Mouse (Mus musculus) layer of hippocampus, postnatal 14 days (tissue): ENCODE measurements around the gene Foxf2. TPM values are rescaled to one million over a fixed set of nuclear protein-coding genes. Genes with fewer than 3 reads are reported as not detected.
A peak's percentile ranks its signal among the peaks of the same experiment; 100 is the strongest.

Source experiments
- DNase-seq, 2 experiments: peaks; one replicate each; pipeline ENCODE4 v3.0.0; 2021 to 2022; ENCODE audit warnings: low spot score in 2 of 2, mixed read lengths in 1 of 2
- long read RNA-seq, 2 experiments: library from polyadenylated mRNA; stranded (forward); transcript quantifications; one replicate each; pipeline ENCODE4 v2.0.0; 2021
- total RNA-seq, 2 experiments: library from RNA; stranded (reverse); gene quantifications; 2 replicates each; pipeline ENCODE4 v1.2.3; 2021

Foxf2 gene
- 1 to 10 TPM; 7.0 to 7.5 TPM for total RNA-seq
- long read RNA-seq, experiment 1, transcript Foxf2-201 (2 exons, 2,363 nt): major isoform, 8 of 10 reads
- long read RNA-seq, experiment 1, partial matches to known transcripts: 0 of 10 reads
- long read RNA-seq, experiment 1, other reads (novel, unspliced or antisense): 2 of 10 reads
- long read RNA-seq, experiment 2, partial matches to known transcripts: 0 of 4 reads
- long read RNA-seq, experiment 2, other reads (novel, unspliced or antisense): 0 of 4 reads

DNA sequence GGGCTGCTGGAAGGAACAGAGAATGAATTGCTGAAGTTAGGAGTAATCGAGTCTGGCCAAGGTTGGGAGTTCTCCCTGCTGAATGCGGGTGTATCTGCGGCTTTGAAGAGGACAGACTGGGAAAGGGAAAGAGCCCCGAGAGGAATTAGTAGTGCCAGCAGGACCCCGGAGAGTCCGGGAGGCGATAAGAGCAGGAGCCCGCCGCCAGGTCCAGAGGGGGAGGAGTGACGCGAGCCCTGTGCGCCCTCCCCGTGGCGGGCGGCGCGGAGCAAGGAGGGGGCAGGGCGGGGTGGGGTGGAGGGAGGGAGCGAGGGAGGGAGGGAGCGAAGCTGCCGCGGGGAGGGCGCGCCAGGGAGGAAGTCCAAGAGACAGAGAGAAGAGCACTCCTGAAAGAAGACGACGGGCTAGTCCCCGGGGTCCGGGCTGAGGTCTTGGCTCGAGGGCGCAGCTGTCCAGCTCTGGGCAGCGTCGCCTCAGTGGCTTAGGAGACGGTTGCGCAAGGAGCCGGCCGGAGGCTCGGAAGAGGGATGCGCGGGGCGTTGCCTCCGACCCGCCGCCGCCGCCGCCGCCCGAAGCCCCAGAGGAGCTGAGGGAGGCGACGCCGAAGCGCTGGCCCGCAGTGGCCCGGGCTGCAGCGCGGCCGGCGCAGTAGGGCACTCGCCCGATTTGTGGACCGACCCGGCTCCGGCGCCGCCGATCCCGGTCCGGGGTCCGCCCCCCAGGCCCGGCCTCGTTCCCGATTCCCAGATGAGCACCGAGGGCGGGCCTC is at the start of gene Foxf2:
Gene Foxf2 (plus strand): TSS at position 484 of the 769 bp plus-strand sequence.
- no peak for DNase-seq

DNA sequence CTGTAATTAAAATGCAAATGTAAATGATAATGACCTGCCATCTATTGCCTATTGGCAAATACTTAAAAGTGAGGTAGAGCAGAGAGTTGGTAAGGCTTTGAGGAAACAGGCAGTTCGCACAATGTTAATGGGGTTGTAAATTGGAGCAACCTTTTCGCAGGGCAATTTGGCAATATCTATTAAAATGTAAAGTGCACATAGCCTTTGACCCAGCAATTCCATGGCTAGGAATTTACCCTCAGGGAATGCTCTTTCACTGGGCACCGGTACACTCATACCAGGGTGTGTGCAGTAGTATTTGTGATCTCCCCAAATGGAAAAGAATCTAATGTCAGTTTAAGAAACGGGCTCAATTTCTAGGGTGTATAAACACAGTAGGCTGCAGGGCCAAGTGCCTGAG is 48.9 kb upstream of the Foxf2 start:
- no peak for DNase-seq

DNA sequence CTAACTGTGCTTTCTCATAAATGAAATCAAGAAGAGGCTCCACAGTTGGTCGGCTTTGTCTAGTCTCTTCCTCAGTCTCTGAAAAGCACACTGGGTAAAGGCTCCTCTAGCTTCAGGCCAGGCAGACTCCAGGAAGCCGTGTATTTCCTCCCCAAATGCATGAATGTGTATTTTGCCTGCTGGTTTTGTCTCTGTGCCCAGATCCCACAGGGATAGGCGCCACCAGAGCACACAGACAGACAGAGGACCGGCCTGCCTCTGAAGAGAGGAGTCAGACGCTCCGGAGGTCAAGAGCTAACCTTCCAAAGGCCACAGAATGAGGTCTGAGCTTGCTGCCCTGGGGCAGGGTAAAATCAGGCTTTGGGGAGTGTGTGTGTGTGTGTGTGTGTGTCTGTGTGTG is 48.0 kb upstream of the Foxf2 start:
- DNase-seq: no peak

DNA sequence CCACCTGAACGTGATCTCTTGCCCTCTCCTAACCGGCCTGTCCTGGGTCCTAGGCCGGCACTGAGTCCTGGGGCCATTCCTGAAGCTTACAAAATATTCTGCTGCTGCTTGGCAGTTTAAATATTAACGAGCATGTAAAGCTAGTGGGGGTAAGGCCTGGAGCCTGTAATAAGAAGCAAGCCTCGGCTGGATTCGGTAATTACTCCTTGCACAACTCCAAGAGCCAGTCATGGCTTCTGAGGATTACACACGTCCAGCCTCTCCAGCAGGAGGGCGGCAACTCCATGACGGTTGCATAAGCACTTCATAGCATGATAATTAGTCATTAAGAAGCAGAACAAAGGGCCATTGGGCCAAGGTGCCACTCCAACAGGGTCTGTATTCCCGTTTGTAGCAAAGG is 47.2 kb upstream of the Foxf2 start:
- DNase-seq: no peak

DNA sequence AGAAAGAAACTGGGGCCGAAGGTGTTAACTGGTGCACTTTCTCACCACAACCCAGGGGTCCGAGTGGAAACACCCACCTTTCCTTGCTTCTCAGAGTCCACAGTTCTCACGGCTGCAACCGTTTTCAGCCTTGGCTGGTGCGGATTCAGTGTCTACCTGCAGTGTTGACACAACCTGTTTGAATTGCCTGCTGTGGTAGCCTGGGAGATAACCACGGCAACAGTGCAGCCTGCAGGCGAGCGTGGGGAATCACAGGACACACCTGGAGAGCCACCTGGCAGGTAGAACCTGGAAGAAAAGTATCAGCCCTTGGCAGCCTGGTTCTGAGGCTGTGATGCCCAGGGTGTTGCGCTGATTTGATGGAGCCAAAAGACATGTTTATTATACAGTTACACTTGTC is 45.8 kb upstream of the Foxf2 start:
- no peak for DNase-seq

DNA sequence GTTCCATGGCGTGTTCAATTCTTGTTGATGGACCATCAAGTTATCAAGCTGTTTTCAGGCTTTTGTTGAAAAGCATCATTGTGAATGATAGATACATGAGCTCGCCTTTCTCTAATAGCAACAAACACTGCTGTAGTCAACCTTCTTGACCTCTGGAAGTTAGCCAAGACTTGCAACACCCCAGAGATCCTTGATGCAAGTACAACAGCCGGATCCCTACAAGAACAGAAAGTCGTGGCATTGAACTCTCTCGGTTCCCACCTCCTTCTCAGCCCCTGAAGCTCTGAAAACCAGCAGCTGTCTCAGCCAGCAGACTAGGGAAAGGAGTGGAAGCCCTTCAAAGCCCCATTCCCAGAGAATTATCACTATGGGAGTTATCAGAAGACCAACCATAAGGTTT is 38.3 kb upstream of the Foxf2 start:
- no peak for DNase-seq

DNA sequence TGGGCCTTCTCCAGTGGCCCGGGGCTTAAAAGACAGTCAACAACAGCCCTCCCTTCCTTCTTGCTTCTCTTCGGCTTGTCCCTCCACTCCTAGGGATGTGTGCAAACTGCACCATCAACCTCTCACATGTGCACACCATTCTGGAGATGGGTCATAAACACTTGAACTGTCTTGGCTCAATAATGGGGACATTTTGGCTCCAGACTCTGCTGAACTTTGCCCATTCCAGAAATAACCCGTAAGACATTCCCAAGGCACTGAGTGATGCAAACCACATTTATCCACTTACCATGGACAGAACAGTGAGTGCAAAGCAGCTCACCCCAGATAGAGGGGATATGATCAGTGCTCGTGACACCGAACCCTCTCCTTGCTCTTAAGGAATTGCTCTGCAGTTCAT is 26.0 kb upstream of the Foxf2 start:
- DNase-seq: no peak

DNA sequence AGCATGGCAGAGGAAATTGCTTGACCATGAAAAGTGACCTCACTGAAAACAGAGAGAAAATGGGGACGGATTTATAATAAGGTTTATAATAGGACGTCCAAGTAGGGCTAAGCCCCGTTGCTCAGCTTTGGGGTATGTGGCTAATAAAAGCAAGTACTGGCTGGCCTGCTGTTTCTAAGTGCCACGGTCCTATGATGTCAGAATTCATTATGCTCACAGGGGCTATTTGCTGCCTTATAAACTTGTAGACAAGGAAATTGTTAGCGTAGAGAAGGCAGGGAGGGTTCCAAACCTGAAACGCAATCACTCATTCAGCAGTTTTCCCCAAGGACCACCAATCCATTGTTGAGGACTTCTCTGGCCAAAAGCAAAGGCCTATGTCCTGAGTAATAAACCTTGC is 21.7 kb upstream of the Foxf2 start:
- no peak for DNase-seq

DNA sequence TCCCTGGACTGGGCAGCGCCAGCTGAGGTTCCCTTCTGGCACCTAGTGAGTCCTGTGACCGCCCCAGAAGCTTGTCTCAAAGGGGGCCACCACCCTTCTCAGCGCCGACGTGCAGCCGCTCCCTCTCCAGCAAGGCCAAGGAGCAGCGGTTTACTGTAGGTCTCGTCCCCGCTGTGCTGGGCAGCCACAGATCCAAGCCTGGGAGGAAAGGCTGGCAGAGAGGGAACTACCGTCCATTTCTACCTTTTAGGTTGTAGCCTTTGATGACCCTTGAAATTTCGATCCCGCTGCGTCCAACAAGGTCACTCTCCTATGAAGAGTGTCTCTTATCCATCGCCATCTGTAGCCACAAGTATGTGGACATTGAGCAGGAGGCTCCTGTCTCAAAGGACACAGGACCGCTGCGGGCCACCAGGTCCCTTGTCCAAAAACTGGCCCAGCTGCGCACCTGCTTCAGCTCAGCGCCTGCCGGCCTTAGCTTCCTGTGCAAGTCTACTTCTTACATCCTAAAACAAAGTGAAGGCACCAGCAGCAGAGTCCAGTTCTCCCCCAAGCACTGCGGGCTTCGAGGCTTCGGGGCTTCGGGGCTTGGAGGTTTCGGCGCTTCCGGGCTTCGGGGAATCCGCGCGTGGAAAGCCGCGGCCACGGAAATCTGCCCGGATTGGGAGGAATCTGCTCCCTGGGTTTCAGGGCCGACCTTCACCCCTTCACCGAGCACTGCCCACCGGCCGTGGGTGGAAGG is 10.7 kb upstream of the Foxf2 start:
- DNase-seq: no peak

DNA sequence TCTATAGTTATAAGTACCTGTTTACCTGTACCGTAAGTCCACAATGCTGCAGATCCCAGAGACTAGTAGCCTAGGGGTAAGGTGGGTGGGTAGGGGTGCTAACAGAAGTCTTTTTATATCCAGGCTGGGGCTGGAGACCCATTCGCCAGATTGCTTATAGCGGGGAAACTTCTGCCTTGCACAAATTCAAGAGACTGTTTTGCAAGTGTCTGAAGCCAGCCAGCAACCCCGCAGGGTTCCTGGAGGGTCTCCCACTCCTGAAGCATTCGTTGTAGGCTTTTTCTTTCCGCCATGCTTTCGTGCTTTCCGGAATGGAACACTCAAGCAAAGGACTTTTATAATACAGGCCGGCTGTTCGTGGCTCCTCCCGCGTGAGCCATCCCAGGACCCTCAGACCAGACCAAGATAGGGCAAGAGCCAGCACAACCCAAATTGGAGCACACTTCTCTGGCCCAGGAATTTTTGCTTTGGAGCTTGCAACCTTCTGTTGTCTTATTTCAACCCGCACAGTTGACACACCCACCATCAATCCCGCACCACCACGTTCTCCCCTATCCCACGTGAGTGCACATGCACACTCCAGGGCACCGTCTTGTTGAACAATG is 10.0 kb upstream of the Foxf2 start:
- no peak for DNase-seq

DNA sequence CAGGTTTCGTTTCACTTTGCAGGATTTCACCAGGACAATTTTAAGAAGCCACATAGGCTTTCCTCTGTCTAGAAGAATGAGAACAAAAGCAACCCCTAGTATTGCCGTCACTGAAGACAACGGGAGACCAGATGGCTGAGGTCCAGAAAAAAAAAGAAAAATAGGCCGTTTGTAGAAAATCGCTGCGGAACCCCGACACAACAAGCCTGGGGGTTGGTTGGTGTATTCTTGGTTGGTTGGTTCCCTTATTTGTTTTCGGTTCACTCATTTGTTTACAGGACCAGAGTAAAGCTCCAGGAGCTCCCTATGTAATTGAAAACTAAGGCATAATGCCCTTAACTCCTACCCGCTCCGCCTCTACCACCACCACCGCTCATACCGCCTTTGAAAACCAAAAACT is 7.6 kb upstream of the Foxf2 start:
- DNase-seq: no peak

DNA sequence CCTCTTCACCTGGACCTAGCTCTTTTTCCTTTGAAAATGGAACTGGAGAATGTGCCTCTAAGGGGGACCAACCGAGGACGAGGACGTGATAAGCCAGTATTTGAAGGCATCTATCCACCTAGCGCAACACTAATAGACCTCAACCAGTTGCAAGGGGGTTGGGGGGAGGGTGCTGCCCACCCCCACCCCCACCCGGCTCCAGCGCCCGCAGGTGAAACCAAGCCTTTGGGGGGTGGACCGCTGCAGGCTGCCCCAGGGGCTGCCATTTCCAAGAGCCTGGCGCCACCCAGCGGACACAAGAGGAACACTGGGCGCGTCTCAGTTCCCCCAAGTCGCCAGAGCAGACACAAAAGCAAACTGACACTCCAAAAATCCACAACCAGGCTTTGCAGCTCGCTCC is 7.2 kb upstream of the Foxf2 start:
- peak; percentile 67 to 74 for DNase-seq

DNA sequence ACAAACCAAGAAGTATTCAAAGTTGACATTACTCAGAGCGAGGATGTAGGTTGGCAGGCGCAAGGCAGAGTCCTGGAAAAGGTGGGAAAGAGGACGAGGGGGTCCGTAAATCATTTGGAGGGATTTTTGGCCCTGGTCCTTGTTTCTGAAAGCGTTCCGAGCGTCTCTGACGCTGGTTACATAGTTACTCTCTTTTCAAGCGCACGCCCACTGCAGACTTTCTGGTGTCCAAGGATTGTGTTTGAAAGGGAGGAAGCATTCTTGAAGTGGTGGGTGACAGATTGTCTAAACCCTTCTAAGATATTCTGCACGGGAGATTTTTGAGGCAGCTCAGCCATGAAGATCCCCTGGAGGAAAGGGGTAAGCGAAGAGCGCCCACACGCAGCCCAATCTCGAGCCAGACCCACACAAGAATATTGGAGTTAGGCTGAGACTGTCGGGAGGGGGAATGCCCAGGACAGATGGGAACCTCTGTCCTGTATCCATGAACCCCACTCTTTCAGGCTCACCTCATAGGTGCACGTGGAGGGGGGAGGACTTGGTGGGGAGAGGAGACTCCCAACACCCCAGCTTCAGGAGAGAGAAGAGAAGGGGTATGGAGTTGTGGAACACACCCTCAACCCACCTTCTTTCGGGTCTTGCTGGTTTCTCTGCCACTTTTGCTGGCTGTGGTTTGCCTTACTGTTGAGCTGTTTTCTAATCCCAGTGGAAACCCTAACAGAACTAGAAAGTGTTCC is 6.5 kb upstream of the Foxf2 start:
- no peak for DNase-seq

DNA sequence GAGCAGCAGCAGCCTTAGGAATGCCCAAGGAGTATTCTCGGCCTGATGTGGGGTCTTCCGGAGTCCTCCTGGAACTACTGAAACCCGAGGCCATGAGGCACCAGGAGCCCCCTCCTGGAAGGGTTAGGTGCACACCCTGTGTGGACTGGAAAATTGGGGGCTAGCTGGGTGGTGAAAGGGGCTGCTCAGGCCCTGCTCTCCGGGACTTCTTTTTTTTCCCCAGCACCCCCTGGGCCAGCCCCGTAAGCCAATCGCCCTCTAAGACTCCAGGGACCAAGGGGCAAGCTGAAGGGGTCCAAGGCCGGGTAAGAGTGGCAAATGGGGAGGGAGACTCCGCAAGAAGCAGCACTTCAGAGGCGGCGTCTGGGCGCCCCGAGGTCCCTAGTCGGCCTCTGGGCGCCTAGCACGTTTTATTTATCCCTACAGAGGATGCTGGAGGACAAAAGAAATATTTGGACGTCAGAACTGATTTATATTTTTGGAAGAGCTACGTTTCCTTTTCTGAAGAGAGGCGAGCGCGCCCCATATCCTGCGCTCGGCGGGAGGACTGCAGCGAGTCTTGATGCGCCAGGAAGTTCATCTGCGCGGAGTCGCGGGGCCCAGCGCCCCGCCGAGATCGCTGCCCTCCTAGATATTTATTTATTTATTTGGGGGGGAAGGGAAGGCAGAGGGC is 5.7 kb upstream of the Foxf2 start:
- no peak for DNase-seq

DNA sequence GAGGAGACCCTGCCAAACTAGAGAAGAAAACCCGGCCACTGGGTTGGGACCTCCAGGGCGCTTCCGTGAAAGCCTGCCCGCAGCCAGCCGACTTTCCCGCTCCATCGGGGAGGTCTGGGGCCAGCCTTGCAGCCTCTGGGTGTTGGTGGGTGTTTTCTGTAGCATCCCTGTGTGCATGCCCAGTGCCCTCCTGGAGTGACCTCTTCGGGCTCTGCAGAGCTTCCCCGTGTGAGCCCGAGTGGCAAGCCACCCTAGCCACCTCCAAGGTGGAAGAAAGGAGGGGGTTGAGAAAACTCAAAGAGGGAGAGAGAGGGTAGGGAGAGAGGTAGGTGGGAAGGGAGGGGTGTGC is 5.1 kb upstream of the Foxf2 start:
- DNase-seq: no peak

DNA sequence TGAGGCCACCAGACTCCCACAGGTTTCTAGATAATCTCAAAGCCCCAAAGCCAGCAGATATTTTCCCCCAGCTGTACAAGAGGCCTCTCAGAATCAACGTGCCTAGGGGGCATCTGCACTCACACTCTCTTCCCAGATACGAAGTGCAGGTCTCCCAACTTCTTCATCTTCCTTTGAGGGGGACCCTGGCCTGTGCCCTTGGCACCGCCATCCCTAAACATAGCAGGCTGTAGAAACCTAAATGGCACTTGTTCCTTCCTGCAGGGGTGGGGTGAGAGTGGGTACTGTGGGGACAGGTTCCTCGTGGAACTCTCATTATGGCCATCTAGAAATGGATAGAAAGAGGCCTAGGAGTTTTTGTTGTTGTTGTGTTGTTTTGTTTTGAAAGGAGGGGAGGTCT is 4.7 kb upstream of the Foxf2 start:
- DNase-seq: no peak

DNA sequence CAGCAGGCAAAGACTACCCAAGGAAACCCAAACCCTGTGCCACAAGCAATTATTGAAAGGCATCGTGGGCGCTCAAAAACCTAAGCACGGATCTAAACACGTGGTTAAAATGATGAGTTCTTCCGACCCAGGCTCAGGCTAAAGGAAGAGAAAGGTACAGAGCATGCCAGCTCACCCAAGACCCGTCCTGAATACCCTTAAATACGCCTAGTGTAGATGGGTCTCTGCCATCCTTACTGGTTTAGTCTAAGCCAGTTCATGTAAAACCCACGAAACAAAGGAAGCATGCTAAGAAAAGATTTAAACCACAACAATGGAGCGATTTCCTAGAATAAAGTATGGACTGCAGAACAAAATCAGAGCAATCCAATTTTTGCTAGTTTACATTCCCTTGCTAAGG is 3.9 kb upstream of the Foxf2 start:
- DNase-seq: no peak

DNA sequence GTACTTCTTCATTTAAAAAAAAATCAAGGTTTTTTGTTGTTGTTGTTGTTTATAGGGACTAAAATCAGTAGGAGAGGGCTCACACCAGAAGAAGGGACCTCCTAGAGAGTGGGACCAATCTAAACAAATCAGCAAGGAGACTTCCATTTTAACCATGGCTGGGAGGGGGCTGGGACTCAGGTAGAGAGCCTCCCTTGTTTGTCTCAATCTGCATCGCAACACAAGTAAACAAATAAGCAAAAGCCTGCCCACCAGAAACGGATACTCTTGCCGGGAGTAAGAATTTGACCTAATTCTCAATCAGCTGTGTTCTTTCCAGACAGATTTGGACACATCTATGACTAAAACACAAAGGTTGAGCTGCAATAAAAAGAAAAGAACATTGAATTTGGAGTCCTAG is 3.2 kb upstream of the Foxf2 start:
- no peak for DNase-seq

DNA sequence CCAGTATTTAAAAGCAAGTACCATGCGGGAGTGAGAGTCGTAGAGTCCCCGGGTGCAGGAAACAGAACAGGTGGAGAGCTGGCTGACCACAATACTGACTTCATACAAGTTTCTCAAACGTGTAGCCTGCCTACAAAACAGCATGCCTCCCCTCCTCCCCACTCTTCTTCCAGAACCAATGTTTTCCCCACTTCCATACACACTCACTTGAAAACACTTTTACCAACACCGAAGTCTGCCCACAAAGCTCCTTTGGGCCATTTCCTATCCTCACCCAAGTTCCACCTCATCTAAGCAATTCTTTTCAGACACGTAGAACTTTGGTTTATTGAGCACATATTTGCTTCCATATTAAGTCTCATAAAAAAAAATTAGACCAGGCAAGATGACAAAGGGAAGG is 2.3 kb upstream of the Foxf2 start:
- DNase-seq: no peak

DNA sequence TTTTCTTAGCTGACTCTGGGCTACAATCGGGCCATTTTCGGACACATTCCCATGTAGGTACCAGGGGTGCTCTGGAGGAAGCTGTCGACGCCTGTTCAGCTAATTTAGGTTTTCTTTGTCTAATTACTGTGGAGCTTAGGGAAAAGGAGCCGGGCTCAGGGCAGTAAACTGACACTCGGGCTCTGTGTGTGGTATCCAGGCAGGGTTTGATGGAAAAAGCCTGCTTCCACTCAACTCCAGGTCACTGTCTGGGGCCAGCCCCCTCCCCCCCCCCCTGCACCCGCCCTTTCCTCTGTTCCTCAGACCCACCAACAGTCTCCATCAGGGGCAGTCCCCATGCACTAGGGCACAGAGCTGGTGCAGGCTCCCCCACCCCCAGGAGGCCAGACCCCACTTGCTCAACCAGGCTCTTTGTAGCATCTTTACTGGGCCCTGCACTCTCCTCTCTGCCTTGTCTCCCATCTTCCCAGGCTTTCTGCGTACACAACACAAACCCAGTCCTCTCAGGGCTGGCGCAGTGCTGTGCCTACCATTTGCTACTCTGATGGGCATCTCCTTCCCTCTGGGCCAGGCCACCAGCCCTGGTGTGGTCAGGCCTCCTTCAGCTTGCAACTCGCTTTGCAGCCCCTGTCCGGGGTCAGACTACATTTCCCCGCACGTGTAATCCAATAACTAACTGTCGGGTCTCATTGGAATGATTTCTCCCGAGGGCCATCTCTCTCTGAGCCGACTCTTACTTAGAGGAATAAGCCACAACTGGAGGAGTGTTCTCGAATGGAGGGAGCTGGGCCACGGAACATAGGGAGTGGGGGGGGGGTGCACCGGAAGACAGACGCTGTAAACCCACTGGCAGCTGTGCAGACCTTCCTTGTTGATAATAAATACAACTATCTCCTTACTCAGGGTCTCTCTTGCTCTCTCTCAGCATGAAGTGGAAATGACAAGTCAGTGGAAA is 1.4 kb upstream of the Foxf2 start:
- DNase-seq: no peak
